Mouse (Mus musculus): Measurements from ENCODE around the gene Kcnj5.

The Kcnj5 gene

DNA sequence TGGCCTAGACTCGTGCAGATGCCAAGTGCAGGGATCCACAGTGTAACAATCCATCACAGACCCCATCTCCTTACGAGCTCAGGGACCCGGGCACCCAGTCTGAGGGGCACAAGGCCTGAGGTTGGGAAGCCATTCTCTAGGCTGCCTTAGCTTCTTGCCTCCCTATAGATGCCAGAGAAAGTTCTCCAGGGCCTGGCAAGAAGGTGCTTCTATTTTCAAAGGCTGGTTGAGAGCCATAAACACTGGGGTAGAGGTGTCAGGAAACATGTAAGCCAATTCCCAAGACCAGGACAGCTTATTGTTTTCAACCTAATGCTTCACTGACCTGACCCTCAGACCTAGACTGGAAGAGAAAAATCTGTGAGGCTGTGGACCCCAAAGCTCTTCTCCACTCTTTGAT lies 28.2 kb downstream of the Kcnj5 start:
- no peak for DNase-seq (ENCODE audit: low spot score in 2 of 2)

DNA sequence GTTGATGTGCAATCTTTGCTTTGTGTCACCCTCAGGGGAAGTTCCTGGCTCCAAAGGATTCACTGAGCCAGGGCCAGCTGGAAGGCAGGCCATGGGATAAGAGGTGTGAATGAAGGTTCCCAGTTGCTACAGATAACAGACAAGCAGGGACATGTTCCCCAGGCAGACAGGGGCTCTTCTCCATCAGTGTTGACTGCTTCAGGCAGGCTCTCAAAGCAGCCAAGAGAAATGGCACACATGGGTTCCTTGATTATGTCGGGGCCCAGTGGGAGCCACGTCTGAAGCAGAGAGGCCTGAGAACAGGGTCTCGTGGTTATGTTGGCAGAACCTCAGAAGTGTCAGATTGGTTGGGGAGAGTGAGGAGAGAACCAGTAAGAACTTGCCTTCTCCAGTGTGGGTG lies 30.1 kb downstream of the Kcnj5 start:
- DNase-seq (ENCODE audit: low spot score in 2 of 2), result no peak

DNA sequence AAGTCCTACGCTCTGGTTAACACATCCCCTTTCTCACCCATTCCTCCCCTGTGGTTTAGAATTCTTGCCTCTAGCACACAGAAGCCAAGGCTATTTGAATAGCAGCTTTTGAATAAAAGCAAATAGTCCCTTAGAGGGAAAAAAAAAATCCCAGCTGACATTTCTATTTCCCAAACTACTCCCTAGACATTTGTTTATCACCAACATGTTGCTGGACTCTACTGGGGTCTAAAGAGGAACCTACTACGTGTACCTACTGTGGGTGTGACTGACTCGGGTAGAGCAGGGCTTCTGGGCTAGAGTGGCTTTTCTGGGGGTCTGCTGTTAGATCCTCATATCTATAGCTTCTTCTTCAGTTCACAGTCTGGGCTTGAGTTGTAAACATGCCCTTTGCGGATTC lies 31.9 kb downstream of the Kcnj5 start:
- no peak for DNase-seq (ENCODE audit: low spot score in 2 of 2)

DNA sequence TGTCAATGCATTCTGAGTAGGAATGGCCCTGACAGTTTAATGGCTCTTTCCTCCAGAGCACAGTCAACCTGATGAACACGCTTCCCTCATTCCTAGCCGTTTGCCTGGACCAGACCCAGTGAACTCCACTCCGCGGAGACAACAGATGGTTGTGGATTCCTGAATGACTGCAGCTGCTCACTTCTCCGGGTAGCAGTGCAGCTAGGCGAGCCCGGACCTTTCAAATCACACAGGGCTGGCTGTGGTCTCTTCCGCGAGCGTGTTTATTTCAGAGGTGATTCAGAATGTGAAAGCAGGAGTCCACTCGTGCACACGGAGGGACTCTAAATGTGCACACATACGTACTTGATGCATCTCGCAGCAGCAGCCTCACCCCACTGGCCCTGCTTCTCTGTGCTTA lies 32.4 kb downstream of the Kcnj5 start:
- DNase-seq (ENCODE audit: low spot score in 2 of 2), result no peak

DNA sequence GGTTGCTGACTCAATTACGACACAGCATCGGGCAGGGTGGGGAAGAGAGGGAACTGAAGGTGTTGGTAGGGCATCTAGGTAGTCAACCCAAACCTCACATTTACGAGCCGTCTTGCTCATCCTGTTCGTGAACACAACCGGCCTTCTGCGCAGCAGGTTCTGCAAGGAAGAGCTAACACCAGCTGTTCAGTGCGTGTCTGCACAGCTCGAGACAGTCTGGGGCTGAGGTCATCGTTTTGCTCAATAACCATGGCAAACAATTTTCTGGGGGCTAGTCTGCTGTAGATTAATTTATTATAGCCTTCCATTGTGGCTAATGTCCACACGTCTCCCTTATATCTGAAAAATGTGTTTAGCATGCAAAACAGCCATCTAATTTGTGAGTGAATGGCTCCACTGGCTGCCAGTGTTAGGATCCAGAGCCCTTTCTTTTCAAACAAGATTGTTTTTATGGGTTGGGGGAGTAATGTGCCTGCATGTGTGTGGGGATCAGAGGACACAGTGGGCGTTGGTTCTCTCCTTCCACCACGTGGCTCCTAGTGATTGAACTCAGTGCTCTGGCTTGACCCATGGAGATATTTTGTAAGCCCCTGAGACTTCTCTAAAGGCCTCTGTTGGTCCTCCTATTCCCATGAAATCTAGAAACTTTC lies 41.5 kb downstream of the Kcnj5 start:
- no peak for DNase-seq (ENCODE audit: low spot score in 2 of 2)

DNA sequence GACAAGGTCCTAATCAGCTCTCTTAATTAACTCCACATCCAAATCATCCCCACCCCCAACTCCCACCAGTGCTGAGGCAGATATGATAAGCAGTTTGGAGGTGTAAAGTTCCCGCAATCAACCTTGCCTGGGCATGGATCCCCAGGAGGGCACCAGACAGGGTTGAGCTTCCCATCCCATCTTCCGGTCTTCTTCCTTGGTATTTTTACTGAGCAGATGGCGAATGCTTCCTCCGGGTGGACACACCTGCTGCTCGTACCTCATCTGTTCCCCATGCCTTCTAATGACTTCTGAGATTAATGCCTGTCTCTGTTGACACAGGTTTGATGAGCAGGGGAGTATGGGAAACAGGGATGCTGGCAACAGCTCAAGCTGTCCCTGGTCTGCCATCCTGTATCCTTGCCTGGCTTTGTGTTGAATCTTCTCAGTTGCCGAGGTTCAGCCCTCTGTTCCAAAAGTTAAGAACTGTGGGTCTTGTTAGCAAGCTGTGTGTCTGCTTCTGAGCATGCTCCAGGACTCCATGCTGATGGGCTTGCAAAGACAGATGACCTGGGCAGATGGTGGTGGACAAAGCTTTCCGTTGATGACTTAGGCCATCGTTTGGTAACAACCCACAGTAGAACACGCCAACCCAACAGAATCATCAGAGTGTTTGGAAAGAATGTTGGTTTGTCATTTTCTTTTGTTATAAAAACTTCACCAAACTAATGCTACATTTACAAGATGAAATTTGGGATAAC lies 48.9 kb downstream of the Kcnj5 start:
- no peak for DNase-seq (ENCODE audit: low spot score in 2 of 2)

DNA sequence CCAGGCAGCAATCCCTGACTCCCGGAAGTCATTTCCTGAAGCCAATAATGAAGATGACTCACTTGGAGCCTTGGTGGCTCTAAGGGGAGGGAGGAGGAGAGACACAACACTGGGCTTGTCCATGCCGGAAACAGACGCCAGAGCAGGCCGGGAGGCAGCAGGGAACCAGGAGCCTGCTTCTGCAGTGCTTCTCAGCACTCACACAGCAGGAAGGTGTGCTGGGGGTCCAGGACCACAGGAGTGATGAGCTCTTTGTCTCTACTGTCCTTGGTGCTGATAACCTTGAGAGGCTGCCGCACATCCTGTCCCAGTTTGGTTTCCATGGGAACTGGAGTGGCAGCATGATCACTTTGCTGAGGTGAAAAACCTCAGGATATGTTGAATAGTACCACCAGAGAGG lies 51.5 kb downstream of the Kcnj5 start:
- no peak for DNase-seq (ENCODE audit: low spot score in 2 of 2)

DNA sequence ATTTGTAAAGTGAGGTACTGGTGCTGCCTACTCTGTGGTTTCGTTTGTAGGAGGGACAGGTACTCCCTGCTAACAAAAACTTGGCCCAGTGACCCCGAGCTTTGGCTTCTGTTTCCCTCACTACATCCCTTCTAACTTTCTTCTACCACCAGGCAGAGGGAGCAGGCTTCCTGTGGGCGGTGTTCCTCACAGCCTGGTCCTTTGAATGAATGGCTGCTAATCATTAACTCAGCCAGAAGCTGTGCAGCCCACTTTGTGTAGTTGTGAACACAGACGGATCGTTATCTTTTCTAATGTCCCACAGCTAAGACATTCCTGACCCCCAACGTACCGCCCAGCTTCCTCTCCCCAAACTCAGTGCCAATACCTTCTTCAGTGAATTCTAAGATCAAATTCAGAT lies 52.5 kb downstream of the Kcnj5 start:
- no peak for DNase-seq (ENCODE audit: low spot score in 2 of 2)

DNA sequence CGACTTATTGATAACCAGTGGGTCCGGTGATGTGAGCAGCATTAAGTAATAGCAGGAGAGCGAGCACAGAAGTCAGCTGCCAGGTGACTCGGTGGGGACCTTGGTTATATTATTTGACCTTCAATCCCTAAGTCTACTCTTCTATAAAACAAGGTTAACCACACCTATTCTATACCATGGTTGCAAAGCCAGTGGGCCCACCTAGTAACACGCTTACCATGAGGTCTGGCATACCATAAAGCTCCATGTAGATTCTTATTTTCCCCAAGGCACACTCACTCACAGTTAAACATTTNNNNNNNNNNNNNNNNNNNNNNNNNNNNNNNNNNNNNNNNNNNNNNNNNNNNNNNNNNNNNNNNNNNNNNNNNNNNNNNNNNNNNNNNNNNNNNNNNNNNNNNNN lies 60.6 kb downstream of the Kcnj5 start:
- no peak for DNase-seq (ENCODE audit: low spot score in 2 of 2)

DNA sequence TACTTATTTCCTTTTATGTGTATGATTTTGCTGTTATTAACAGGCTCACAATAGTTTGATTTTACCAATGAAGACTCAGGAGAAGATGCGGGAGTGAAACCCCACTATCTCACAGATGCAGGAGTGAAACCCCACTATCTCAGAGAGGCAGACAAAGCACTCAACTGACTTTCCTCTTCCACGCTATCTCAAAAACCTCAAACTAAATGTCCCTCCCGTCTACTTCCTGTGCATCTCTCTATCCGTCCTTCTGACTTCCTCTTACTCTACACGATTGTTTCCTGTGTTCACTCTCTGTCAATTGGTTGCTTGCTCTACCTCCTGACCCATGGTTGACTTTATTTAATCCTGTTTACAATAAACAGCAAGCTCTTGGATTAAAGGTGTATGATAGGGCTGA lies 63.7 kb downstream of the Kcnj5 start:
- no peak for DNase-seq (ENCODE audit: low spot score in 2 of 2)

DNA sequence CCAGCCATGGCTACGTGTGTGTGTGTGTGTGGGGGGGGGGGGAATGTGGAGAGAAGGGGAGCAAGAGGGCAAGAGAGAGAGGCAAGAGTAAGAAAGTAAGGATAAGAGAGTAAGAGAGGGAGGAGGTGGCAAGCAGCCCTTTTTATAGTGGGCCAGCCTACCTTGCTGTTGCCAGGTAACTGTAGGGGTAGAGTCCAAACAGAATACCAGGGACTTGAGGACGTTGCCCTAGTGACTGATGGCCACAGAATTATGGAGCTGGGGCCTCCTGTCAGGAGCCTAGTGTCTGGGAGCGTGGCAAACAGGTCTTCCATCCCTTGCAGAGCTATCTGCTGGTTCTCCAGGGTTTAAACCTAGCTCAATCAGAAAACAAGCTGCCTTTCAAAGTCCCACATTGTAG lies 64.4 kb downstream of the Kcnj5 start:
- DNase-seq (ENCODE audit: low spot score in 2 of 2), result no peak

DNA sequence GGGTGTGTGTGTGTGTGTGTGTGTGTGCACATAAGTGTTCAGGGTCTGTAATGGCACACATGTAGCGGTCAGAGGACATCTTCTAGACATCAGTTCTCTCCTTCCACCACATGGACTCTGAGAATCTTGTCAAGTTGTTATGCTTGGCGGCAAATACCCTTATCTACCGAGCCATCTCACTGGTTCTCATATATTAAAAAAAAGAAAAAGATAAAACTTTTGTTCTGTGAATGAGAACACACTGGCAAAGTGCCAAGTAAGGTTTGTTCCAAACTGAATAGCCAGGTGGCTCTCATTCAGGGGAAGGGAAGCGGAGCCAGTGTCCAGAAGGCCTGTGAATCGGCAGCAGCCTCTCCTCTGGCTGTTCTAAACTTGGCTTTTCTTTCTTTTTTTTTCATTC lies 66.1 kb downstream of the Kcnj5 start:
- DNase-seq (ENCODE audit: low spot score in 2 of 2), result no peak

DNA sequence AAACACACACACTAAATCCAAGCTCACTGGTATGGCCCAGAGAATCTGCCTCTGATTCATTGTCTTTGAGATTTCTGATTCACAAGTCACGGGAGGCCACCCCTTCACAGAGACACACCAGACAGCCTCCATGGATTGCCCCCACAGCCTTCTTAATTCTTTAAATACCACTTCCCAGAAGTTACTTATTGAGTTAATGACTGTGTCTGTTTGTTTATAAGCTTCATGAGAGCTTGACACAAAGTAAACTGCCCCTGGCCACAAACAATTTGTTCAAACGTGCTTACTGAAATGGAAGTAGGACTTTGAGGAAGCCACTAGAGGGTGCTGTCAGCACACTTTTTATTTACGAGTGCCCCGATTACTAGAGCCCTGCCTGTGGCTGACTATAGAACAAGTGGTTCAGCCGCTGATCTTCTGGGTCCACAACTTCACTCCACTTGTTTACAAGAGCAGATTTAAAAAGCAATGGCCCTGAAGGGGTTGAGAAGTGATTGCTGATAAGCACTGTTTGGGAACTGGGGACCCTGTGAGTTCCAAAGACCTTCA lies 72.2 kb downstream of the Kcnj5 start:
- DNase-seq (ENCODE audit: low spot score in 2 of 2), result no peak
